Mouse (Mus musculus) stomach, embryonic 15.5 days (tissue): ENCODE measurements at regions not wholly inside any gene's neighbourhood (a gene's known extent, or its start where the extent isn't known, plus 50 kb on each side); places are given as distances from the start of the nearest gene placed in this dataset.
A peak's percentile ranks its signal among the peaks of the same experiment; 100 is the strongest.

ENCODE experiments used
- ATAC-seq: fragments of 200-750 bp; cut with Nextera tagmentation; 2 replicates; pipeline ENCODE4 v1.8.0; 2017; ENCODE audit warnings: low read depth, moderate number of reproducible peaks, moderate TSS enrichment; ENCODE audit not compliant: insufficient read depth, low FRiP score
- H3K27ac ChIP-seq: fragments of 300-500 bp; sonication (generic); 2 replicates; pipeline ENCODE4 v1.5.1; 2015; ENCODE audit warnings: mild to moderate bottlenecking, inconsistent platforms
- H3K27me3 ChIP-seq: fragments of 300-500 bp; sonication (generic); replicated peaks from 2 replicates; pipeline ENCODE4 v1.6.1; 2015; ENCODE audit warnings: inconsistent platforms
- H3K36me3 ChIP-seq: fragments of 300-500 bp; sonication (generic); 2 replicates; pipeline ENCODE4 v1.6.1; 2015; ENCODE audit warnings: inconsistent platforms
- H3K4me1 ChIP-seq: fragments of 300-500 bp; sonication (generic); 2 replicates; pipeline ENCODE4 v1.6.1; 2015; ENCODE audit warnings: inconsistent platforms
- H3K4me2 ChIP-seq: fragments of 300-500 bp; sonication (generic); 2 replicates; pipeline ENCODE4 v1.6.1; 2015; ENCODE audit warnings: mild to moderate bottlenecking, inconsistent platforms
- H3K4me3 ChIP-seq: fragments of 300-500 bp; sonication (generic); replicated peaks from 2 replicates; pipeline ENCODE4 v1.5.1; 2015; ENCODE audit warnings: inconsistent platforms
- H3K9ac ChIP-seq: fragments of 300-500 bp; sonication (generic); 2 replicates; pipeline ENCODE4 v1.6.1; 2015; ENCODE audit warnings: inconsistent platforms
- H3K9me3 ChIP-seq: fragments of 300-500 bp; sonication (generic); 2 replicates; pipeline ENCODE4 v1.6.1; 2016; ENCODE audit warnings: inconsistent platforms
- whole genome bisulfite sequencing: fragments of 180-500 bp; shearing (Covaris S2); methylation state at CpG from one replicate; pipeline ENCODE4 v1.1.7; 2015; 5-methylcytosine and 5-hydroxymethylcytosine counted together

DNA sequence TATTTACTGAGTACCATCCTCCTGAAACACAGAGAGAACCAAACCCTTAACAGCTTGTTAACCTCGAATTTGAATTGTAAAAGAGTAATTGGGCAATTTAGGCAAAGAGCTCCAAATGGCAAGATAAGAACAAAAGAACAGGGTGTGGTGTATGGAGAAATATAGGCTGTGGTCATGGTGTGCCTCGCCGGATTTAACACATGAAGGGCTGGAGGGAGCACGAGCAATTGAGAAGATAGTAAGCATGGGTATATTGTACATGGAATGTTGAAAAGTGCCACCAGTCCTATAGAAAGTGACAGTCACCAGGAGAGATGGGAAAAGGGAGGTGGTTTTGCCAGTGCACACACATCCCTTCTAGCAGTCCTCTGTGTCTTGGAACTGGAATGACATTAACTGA lies 164.5 kb upstream of the Lrig3 start:
- Histone ChIP-seq H3K27me3 (no peaks in the 10 kb centered on the region), H3K4me3 (no peak overlapping the region), H3K36me3 (no peaks in the 10 kb centered on the region), H3K4me1 (no peaks in the 10 kb centered on the region), H3K9me3 (no peaks in the 10 kb centered on the region), H3K4me2 (no peak overlapping the region), H3K27ac (no peak overlapping the region), H3K9ac (no peak overlapping the region)
- WGBS = 47% methylated on average over 4 of the region's 4 CpGs
- ATAC-seq = no peak

DNA sequence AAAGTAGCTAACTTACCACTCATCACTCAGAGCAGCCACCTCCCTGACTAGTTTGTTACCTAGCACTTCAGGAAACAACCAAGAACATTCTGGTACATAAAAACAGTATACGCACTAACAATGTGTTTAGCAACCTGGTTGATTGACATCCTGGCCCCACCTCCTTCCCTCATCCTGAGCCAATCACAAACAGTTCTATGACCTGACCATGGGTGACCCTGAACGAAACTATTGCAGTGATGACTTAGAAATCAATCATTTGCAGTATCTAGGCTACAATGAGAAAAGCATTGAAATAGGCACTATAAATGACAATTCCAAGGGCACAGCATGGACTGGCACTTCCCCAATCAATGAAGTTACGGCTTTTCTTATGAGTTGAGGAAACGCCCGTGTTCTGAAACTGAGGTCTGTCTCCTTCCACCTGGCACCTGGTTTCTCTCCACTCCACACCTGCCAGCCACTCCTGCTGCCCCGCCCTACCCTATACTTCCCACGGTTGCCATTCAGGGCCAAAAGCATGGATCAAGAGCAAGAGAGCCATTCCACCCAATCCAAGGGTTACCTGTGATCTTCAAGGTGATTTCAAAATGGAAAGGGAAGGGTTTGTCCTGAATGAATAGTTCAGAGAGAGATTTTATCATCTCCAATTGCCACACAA lies 162.9 kb upstream of the Lrig3 start:
- Histone ChIP-seq H3K27me3 (no peaks in the 10 kb centered on the region), H3K4me1 (no peaks in the 10 kb centered on the region), H3K9ac (no peak overlapping the region), H3K36me3 (no peaks in the 10 kb centered on the region), H3K4me3 (no peak overlapping the region), H3K27ac (no peak overlapping the region), H3K9me3 (no peaks in the 10 kb centered on the region), H3K4me2 (no peak overlapping the region)
- 80% methylated on average over 7 of the region's 7 CpGs for WGBS
- no peak for ATAC-seq

DNA sequence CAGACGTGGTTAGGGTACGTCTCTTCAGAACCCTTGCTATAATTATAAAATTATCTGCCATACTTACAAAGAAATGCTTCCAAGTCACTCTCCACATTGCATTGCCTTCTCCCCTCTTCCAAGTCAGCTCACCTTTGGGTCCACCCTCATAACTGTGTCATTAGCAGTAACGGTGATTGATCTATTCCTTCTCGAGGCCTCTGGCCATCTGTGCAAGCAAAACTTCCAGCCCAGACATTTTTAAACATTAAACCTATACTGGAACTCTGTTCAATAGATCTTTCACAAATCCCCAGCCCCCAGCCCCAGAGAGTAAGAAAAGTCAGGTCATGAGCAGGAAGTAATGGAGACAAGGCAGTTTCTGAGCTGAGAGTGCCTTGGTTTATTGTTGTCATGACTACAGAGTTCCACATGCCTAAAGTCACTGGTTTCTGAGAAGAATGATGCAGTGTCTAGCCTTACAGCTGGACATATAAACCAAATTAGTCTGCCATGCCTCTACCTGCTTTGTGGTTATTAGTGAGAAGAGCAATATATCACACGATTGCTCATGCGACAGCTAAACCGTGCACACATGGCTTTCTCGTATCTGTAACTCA lies 156.1 kb upstream of the Lrig3 start:
- WGBS = 45% methylated on average over 8 of the region's 8 CpGs
- H3K4me1 ChIP-seq = 0 out of 2 replicates have a peak, but pooled peaks cover 3% of the 10 kb centered on the region
- no peak for ATAC-seq

DNA sequence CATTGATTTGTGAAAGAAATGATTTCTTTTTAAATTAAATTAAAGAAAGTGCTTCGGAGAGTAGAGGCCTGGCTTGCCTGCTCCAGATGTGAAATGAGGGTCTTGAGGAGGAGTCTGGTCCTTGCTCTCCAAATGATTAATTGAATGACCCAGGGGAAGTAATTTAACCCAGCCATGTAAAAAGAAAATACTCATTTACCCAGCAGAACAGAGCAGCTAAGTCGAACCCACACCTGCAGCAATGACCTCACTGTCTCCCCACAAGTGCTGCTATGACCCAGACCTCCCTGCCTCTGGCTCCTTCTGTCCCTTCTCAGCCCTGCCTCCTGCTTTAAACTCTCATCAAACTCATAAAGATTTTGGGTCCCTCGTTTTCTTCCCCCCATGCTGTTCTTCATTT lies 155.4 kb upstream of the Lrig3 start:
- H3K27ac ChIP-seq = no peak overlapping the region
- H3K4me1 ChIP-seq = 0 out of 2 replicates have a peak, but pooled peaks cover 3% of the 10 kb centered on the region
- H3K4me2 ChIP-seq = no peak overlapping the region
- no peak for ATAC-seq
- WGBS = 23% methylated on average over 3 of the region's 3 CpGs
- no peaks in the 10 kb centered on the region for H3K9me3 ChIP-seq
- no peaks in the 10 kb centered on the region for H3K36me3 ChIP-seq
- H3K27me3 ChIP-seq = no peaks in the 10 kb centered on the region
- H3K4me3 ChIP-seq = no peak overlapping the region
- no peak overlapping the region for H3K9ac ChIP-seq

More for the DNA sequence above, 156.1 kb upstream of the Lrig3 start:
- no peak overlapping the region for H3K27ac ChIP-seq
- no peaks in the 10 kb centered on the region for H3K9me3 ChIP-seq
- no peak overlapping the region for H3K9ac ChIP-seq
- no peak overlapping the region for H3K4me3 ChIP-seq
- H3K36me3 ChIP-seq = no peaks in the 10 kb centered on the region
- no peaks in the 10 kb centered on the region for H3K27me3 ChIP-seq
- no peak overlapping the region for H3K4me2 ChIP-seq

DNA sequence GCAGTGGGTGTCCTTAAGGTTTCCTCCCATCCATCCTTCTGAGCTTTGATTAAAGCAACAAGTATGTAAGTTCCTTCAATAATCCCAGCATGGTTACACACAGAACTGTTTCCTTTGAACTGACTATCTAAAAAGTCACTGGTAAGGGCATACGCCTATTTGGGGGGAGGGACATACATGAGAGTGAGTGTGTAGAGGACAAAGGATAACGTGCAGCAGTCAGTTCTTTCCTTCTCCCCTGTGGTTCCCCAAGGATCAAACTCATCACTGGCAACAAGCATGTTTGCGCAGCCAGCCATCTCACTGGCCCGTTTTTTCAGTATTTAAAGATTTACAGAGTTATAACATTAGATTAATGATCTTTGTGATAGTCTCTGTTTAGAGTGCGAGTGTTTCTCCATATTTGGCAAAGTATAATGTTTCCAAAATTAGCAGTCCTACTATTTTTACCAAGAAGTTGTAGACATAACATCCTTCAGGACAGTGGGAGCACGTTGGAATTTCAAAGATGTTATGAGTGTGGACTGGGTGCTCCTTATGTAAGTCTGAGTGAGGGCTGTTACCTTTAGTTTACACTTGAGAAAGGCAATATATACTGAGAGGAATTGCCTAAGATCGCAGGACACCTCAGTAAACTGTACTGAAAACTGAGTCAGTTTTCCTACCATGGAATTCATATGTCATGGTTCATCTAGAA lies 151.6 kb upstream of the Lrig3 start:
- 0 out of 2 replicates have a peak overlapping the region, but pooled peaks have one; percentile 44 for H3K27ac ChIP-seq
- no peak; the same call in 1 of the 2 replicates for ATAC-seq
- no peak overlapping the region for H3K9ac ChIP-seq
- 0 out of 2 replicates have a peak, but pooled peaks cover 3% of the 10 kb centered on the region for H3K4me1 ChIP-seq
- WGBS = 44% methylated on average over 7 of the region's 7 CpGs
- no peaks in the 10 kb centered on the region for H3K27me3 ChIP-seq
- H3K4me3 ChIP-seq = no peak overlapping the region
- no peaks in the 10 kb centered on the region for H3K36me3 ChIP-seq
- H3K4me2 ChIP-seq = no peak overlapping the region
- H3K9me3 ChIP-seq = no peaks in the 10 kb centered on the region

DNA sequence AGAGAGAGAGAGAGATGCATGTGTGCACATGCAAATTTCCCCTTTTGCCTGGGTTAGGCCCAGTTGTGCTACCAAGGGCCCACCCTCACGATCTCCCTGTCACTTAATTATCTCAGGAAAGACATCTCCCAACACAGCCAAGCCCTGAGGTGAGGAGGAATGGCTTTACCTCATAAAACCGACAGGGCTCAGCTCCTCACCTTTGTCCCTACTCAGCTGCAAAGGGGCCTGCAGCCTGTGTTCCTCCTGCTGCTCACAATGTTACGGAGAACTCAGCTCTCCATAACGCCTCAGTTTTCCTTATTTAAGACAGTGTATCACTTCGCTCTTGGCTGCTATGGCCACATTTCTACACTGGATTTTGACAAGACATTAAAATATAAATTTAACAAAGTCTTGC lies 133.8 kb upstream of the Lrig3 start:
- H3K27ac ChIP-seq = no peak overlapping the region
- no peak for ATAC-seq
- H3K9ac ChIP-seq = no peak overlapping the region
- H3K9me3 ChIP-seq = no peaks in the 10 kb centered on the region
- no peak overlapping the region for H3K4me3 ChIP-seq
- WGBS = 57% methylated on average over 5 of the region's 5 CpGs
- no peaks in the 10 kb centered on the region for H3K4me1 ChIP-seq
- no peaks in the 10 kb centered on the region for H3K36me3 ChIP-seq
- no peaks in the 10 kb centered on the region for H3K27me3 ChIP-seq
- no peak overlapping the region for H3K4me2 ChIP-seq

DNA sequence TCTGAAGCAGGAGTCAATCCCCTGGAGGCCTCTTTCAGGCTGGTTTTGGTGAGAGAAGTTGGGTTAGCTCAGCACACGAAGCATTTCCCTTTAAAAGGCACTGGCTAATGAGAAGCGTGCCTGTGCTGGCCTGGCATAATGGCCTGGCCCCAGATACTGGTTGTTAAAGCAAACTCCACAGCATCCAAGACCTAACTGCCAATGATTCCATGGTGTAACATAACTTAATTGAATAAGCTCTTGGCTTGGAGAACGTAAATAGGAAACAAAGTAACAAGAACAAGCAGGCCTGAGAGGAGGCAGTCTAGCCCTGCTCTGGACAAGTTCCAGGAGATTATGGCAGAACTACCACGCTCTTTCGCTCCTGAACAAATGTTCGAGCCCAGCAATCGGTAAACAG lies 133.2 kb upstream of the Lrig3 start:
- H3K4me2 ChIP-seq = no peak overlapping the region
- H3K4me3 ChIP-seq = no peak overlapping the region
- no peaks in the 10 kb centered on the region for H3K36me3 ChIP-seq
- WGBS = 80% methylated on average over 7 of the region's 7 CpGs
- H3K27ac ChIP-seq = no peak overlapping the region
- no peak overlapping the region for H3K9ac ChIP-seq
- H3K4me1 ChIP-seq = no peaks in the 10 kb centered on the region
- H3K9me3 ChIP-seq = no peaks in the 10 kb centered on the region
- H3K27me3 ChIP-seq = no peaks in the 10 kb centered on the region
- no peak for ATAC-seq

DNA sequence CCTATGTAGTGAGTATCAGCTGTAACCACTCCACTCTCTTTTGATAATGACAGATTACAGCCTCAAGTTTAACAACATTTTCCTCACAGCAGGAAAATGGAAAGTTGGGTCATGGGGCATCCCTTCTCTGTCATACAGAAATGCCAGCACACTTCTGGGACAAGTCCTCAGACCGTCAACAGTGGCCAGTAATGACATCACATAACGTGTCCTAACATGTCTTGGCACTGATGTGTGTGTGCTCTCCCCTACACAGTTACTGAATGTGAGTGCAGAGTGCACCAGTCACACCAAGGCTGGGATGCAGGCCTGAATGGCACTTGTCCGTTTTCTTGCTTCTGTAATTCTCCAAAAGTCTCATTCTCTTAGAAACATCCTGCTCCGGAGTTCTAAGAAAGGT lies 132.0 kb upstream of the Lrig3 start:
- H3K4me1 ChIP-seq = no peaks in the 10 kb centered on the region
- 77% methylated on average over 4 of the region's 4 CpGs for WGBS
- no peaks in the 10 kb centered on the region for H3K36me3 ChIP-seq
- no peak overlapping the region for H3K27ac ChIP-seq
- ATAC-seq = no peak
- no peaks in the 10 kb centered on the region for H3K9me3 ChIP-seq
- no peaks in the 10 kb centered on the region for H3K27me3 ChIP-seq
- H3K4me2 ChIP-seq = no peak overlapping the region
- no peak overlapping the region for H3K4me3 ChIP-seq
- H3K9ac ChIP-seq = no peak overlapping the region

DNA sequence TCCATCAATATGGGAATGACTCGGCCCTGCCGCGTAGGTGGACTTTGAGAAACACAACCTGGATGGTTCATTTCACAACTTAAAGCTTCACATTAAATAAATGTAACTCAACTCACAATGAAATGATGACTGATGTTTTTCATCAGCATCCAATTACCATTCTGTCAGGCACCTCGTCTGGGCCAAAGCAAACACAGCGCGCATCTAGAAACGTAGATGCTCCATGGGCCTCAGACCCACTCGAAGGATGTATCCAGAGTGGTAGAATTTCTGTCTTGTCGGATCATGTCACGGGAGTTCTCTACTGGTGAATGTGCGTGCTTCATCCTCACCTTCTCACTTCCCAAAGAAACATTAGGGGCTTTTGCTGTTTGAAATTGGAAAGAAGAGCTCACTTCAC lies 127.0 kb upstream of the Lrig3 start:
- no peaks in the 10 kb centered on the region for H3K27me3 ChIP-seq
- H3K4me3 ChIP-seq = no peak overlapping the region
- no peak for ATAC-seq
- H3K9me3 ChIP-seq = no peaks in the 10 kb centered on the region
- no peak overlapping the region for H3K4me2 ChIP-seq
- H3K27ac ChIP-seq = no peak overlapping the region
- 60% methylated on average over 11 of the region's 11 CpGs for WGBS
- no peak overlapping the region for H3K9ac ChIP-seq
- H3K4me1 ChIP-seq = no peaks in the 10 kb centered on the region; the same call in 1 of the 2 replicates
- no peaks in the 10 kb centered on the region for H3K36me3 ChIP-seq

DNA sequence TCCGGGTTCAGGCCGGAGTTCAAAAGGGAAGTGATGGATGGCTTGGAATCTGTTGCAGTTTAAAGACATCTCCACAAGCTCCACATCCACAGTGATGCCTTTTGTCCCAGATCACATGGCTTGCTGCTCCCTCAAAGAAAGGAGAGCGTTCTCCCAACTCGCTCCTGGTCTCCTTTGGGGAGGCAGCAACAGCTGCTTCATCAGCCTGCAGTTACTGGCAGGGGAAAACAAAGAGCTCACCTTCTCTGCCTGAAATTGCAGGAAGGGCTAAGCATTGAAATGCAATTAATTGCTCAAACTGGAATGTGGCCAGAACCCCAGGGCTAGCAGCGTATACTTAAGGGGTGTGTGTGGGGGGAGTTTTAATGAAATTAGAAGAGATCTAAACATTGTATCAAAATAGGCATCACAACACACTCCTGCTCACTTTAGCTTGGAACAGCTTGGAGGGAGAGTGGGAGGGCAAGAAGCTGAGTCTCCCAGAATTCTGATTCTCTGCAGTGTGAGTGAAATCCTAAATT lies 126.3 kb upstream of the Lrig3 start:
- Histone ChIP-seq H3K4me1 (no peaks in the 10 kb centered on the region; the same call in 1 of the 2 replicates), H3K27me3 (no peaks in the 10 kb centered on the region), H3K4me3 (no peak overlapping the region), H3K9me3 (no peaks in the 10 kb centered on the region), H3K9ac (no peak overlapping the region), H3K27ac (no peak overlapping the region), H3K4me2 (no peak overlapping the region), H3K36me3 (no peaks in the 10 kb centered on the region)
- 29% methylated on average over 5 of the region's 5 CpGs for WGBS
- ATAC-seq = no peak

DNA sequence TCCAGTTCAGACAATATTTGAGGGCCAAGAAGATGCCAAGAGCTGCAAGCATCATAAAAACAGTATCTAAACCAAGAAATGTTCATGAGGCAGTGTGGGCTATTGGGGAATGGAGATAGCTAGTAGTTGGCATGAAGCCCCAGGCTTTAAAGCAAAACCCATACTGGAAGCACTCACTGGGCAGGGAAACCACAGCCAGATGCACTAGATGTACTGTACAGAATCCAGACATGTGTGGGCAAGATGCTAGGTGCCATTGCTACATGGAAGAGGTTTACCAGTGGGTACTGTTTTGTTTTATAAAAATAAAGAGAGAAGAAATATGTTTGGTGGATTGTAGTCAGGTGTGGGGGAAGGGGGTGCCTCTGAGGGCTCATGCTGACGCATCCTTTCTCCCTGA lies 125.6 kb upstream of the Lrig3 start:
- no peak overlapping the region for H3K9ac ChIP-seq
- no peak for ATAC-seq
- H3K9me3 ChIP-seq = no peaks in the 10 kb centered on the region
- no peak overlapping the region for H3K27ac ChIP-seq
- no peaks in the 10 kb centered on the region for H3K36me3 ChIP-seq
- no peaks in the 10 kb centered on the region for H3K27me3 ChIP-seq
- H3K4me1 ChIP-seq = peaks cover 2% of the 10 kb centered on the region; the same call in 1 of the 2 replicates
- 93% methylated on average over 1 of the region's 1 CpGs for WGBS
- H3K4me3 ChIP-seq = no peak overlapping the region
- H3K4me2 ChIP-seq = no peak overlapping the region

DNA sequence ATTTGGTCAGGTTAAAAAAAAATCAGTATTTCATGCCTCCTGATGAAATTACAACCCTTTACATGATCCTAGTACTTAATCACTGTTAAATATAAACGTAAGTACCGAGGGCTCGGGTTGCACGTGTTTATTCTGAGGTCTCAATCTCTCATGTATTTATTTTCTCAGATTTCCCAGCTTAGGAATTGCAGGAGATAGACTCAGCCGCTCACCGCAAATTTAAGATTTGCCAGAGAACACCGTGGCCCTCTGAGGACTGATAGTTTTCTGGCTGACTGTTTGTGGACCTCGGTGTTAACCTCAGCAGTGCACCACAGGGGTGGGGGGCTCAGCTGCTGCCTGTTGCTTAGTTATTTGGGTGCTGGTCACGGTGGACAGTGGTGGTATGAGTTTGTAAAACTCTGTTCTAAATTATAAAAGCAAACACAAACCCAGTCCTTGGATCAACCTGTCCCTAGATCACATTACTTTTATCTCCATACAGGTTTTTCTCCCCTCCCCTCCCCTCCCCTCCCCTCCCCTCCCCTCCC lies 121.6 kb upstream of the Lrig3 start:
- Histone ChIP-seq H3K4me2 (no peak overlapping the region), H3K4me3 (no peak overlapping the region), H3K27ac (no peak overlapping the region), H3K4me1 (peaks cover 2% of the 10 kb centered on the region; the same call in 1 of the 2 replicates), H3K9ac (no peak overlapping the region), H3K36me3 (no peaks in the 10 kb centered on the region), H3K27me3 (no peaks in the 10 kb centered on the region), H3K9me3 (no peaks in the 10 kb centered on the region)
- ATAC-seq = no peak
- WGBS = 22% methylated on average over 9 of the region's 9 CpGs
